8 mouse cellular contexts compared by ENCODE assay signal in the genomic region with DNA sequence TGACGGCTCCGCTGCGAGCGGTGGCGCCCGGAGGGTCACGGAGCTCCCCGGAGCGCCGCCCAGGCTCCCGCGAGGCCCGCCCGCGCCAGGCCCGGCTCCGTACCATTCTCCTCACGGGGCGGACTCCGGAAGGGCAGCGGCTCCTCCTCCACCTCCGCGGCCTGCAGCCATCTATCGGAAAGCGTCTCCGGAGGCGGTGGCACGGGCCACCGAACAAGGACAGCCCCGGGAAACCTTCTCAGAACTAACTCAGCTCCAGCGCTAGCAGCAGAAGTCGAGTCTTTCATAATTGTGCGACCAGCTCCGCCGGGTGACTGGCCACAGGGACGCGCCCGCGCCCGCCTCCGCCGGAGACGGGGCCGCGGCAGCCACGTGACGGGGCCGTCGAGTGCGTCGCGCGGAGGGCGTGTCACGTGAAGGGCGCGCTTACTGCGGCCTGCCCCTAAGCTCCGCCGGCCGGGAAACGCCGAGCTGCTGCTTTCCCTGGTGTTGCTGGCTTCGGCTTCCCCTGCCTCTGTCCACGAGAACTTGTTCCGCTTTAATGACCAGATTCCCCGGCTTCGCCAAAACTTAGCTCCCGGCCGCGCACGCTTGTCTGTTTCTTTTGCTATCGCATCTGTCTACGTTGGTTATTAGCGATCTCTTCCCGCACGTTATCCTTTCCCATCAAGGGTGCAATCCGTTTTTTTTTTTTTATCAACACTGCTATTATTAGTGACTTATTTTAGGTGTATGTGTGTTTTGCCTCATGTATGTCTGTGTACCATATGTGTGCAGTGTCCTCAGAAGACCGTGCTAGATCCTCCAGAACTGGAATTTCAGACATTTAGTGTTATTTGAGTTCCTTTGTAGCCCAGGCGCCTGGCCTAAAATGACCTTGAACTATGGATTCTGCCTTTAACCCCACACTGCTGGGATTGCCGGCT. TPM values are rescaled to one million over a fixed set of nuclear protein-coding genes. Genes with fewer than 3 reads are reported as not detected.
A peak's percentile ranks its signal among the peaks of the same experiment; 100 is the strongest.
DNase-seq lines count a peak whose midpoint lies in the region; ATAC-seq and TF ChIP-seq lines count a peak whose summit lies in the region.

A gene (minus strand): TSS at position 360 of the 926 bp plus-strand sequence.

- no peak for TF ChIP-seq CTCF in G1E (IDR thresholded peaks at IDR 0.05; ENCODE audit: low read depth, low read length)
- TF ChIP-seq CTCF in layer of hippocampus, adult 2 months (conservative IDR thresholded peaks at IDR 0.05) = no peak
- no peak for TF ChIP-seq CTCF in lung, embryonic 14.5 days (IDR thresholded peaks at IDR 0.05; ENCODE audit: low read depth)
- TF ChIP-seq CTCF in olfactory bulb, adult 2 months (IDR thresholded peaks at IDR 0.05; ENCODE audit: insufficient read depth, low read depth, low read length) = no peak
- TF ChIP-seq CTCF in thymus, adult 2 months (IDR thresholded peaks at IDR 0.05; ENCODE audit: borderline replicate concordance, control insufficient read depth, extremely low read depth, insufficient read depth, low read length, poor library complexity) = peak; percentile 61; the same call in 1 of the 2 replicates

- TF ChIP-seq POLR2A in olfactory bulb, adult 2 months (IDR thresholded peaks at IDR 0.05; ENCODE audit: insufficient read depth, low read depth, low read length) = peak; percentile 88
- peak; percentile 93 for TF ChIP-seq POLR2A in thymus, adult 2 months (IDR thresholded peaks at IDR 0.05; ENCODE audit: control insufficient read depth, extremely low read depth, insufficient read depth, low read length, poor library complexity)

- intact Hi-C loops in heart, postnatal 36 days (cut with DNase I) = loop anchor here (1.0 kb wide), 2 partner anchors 21 to 56 kb away; no protein-coding TSS in a partner anchor

- peaks cover 3% of the 10 kb centered on the region for H3K36me3 ChIP-seq in G1E (replicated peaks)
- H3K36me3 ChIP-seq in forebrain, embryonic 16.5 days (ENCODE audit: control insufficient read depth, insufficient read depth) = no peaks in the 10 kb centered on the region
- no peaks in the 10 kb centered on the region for H3K36me3 ChIP-seq in lung, embryonic 14.5 days (ENCODE audit: insufficient read depth)
- no peaks in the 10 kb centered on the region for H3K36me3 ChIP-seq in thymus, adult 2 months (ENCODE audit: control insufficient read depth, insufficient read depth, low read length)

- peaks cover 28% of the 10 kb centered on the region for H3K4me1 ChIP-seq in G1E (ENCODE audit: insufficient read depth, low read depth, low read length)
- H3K4me1 ChIP-seq in forebrain, embryonic 16.5 days (replicated peaks; ENCODE audit: control insufficient read depth, insufficient read depth, low read length) = peaks cover 16% of the 10 kb centered on the region
- no peaks in the 10 kb centered on the region for H3K4me1 ChIP-seq in lung, embryonic 14.5 days (ENCODE audit: insufficient read depth)
- peaks cover 2% of the 10 kb centered on the region; the same call in 1 of the 2 replicates for H3K4me1 ChIP-seq in olfactory bulb, adult 2 months (ENCODE audit: control insufficient read depth, insufficient read depth, low read length)
- H3K4me1 ChIP-seq in thymus, adult 2 months (replicated peaks; ENCODE audit: control insufficient read depth, insufficient read depth, low read length) = peaks cover 3% of the 10 kb centered on the region

- H3K27ac ChIP-seq in forebrain, embryonic 16.5 days (ENCODE audit: low read length) = peak within 1 kb of the TSS; percentile 96
- peak within 1 kb of the TSS; percentile 99 for H3K27ac ChIP-seq in layer of hippocampus, adult 2 months
- peak within 1 kb of the TSS; percentile 99 for H3K27ac ChIP-seq in lung, embryonic 14.5 days (ENCODE audit: low read depth)
- peak within 1 kb of the TSS; percentile 89 for H3K27ac ChIP-seq in olfactory bulb, adult 2 months (ENCODE audit: insufficient read depth, low read depth, low read length)
- peak within 1 kb of the TSS; percentile 53 for H3K27ac ChIP-seq in thymus, adult 2 months (ENCODE audit: control insufficient read depth, insufficient read depth, low read length)

- peak; percentile 78 for ATAC-seq in G1E (ENCODE audit: extremely low read depth, insufficient number of reproducible peaks, low FRiP score, poor library complexity, severe bottlenecking)
- peak; percentile 99 for ATAC-seq in forebrain, embryonic 16.5 days
- ATAC-seq in lung, embryonic 14.5 days (ENCODE audit: insufficient read depth) = peak; percentile 98

- peak; percentile 87 for DNase-seq in G1E (ENCODE audit: low spot score)
- DNase-seq in cerebellum, adult 18-20 months = peak; percentile 91 to 95
- peak; percentile 90 to 95 for DNase-seq in heart, postnatal 36 days
- peak; percentile 91 for DNase-seq in layer of hippocampus, adult 2 months (ENCODE audit: low spot score in 2 of 2)
- DNase-seq in lung, embryonic 14.5 days = peak; percentile 98
- peak; percentile 86 for DNase-seq in thymus, adult 2 months

- H3K9ac ChIP-seq in forebrain, embryonic 16.5 days (replicated peaks; ENCODE audit: low read depth, low read length) = peak within 1 kb of the TSS; percentile 82
- peak within 1 kb of the TSS; percentile 92 for H3K9ac ChIP-seq in lung, embryonic 14.5 days

- no peaks in the 10 kb centered on the region for H3K27me3 ChIP-seq in G1E (ENCODE audit: insufficient read depth, low read length)
- H3K27me3 ChIP-seq in forebrain, embryonic 16.5 days (replicated peaks; ENCODE audit: control insufficient read depth, insufficient read depth, low read length) = no peaks in the 10 kb centered on the region
- H3K27me3 ChIP-seq in lung, embryonic 14.5 days (ENCODE audit: insufficient read depth, low read length) = no peaks in the 10 kb centered on the region
- H3K27me3 ChIP-seq in thymus, adult 2 months (ENCODE audit: control insufficient read depth, insufficient read depth, low read length) = no peaks in the 10 kb centered on the region

- no peaks in the 10 kb centered on the region for H3K9me3 ChIP-seq in G1E (replicated peaks)
- no peaks in the 10 kb centered on the region for H3K9me3 ChIP-seq in forebrain, embryonic 16.5 days (ENCODE audit: control insufficient read depth, low read length)
- H3K9me3 ChIP-seq in lung, embryonic 14.5 days (ENCODE audit: low read depth, low read length) = no peaks in the 10 kb centered on the region

- H3K4me3 ChIP-seq in G1E (ENCODE audit: low read depth, low read length) = peak within 1 kb of the TSS; percentile 71
- peak within 1 kb of the TSS; percentile 63 for H3K4me3 ChIP-seq in forebrain, embryonic 16.5 days (replicated peaks; ENCODE audit: low read length)
- peak within 1 kb of the TSS; percentile 91 for H3K4me3 ChIP-seq in layer of hippocampus, adult 2 months
- peak within 1 kb of the TSS; percentile 89 for H3K4me3 ChIP-seq in lung, embryonic 14.5 days (ENCODE audit: low read depth, low read length)
- H3K4me3 ChIP-seq in olfactory bulb, adult 2 months (ENCODE audit: insufficient read depth, low read depth, low read length) = peak within 1 kb of the TSS; percentile 92
- peak within 1 kb of the TSS; percentile 79 for H3K4me3 ChIP-seq in thymus, adult 2 months (ENCODE audit: control insufficient read depth, insufficient read depth, low read length)

- peak within 1 kb of the TSS; percentile 89 for H3K4me2 ChIP-seq in forebrain, embryonic 16.5 days (ENCODE audit: low read length)
- peak within 1 kb of the TSS; percentile 80 for H3K4me2 ChIP-seq in lung, embryonic 14.5 days

- under 1% methylated on average over 81 of the region's 81 CpGs for WGBS in forebrain, embryonic 16.5 days
- under 1% methylated on average over 81 of the region's 81 CpGs for WGBS in lung, embryonic 14.5 days
- under 1% methylated on average over 81 of the region's 81 CpGs for WGBS in olfactory bulb, adult 2 months
- WGBS in thymus, adult 2 months = 2% methylated on average over 81 of the region's 81 CpGs

RNA-seq across cellular contexts. Expression of the gene that starts here (rescaled TPM):
- 141 and 143 TPM in 2 replicates for total RNA-seq in G1E (2014; fragmentation: Nextera tagmentation)
- 92.2 and 107 TPM in 2 replicates for total RNA-seq in G1E (2017)
- polyA plus RNA-seq in G1E (2012) = 10.3 and 11.2 TPM in 2 replicates
- 37.7 and 45.0 TPM in 2 replicates for polyA plus RNA-seq in forebrain, embryonic 16.5 days (2015; fragmentation: Nextera tagmentation; extraction: Ambion mirVana)
- 10 to 100 TPM; 27.7 to 38.4 TPM for total RNA-seq in heart, postnatal 36 days (2021)
- 10 to 100 TPM; 40.6 to 52.0 TPM for total RNA-seq in layer of hippocampus, adult 2 months (2021)
- polyA plus RNA-seq in lung, embryonic 14.5 days (2014; fragmentation: Nextera tagmentation; extraction: Ambion mirVana) = 48.0 and 50.8 TPM in 2 replicates
- polyA plus RNA-seq in olfactory bulb, adult 2 months (2012; ENCODE audit: insufficient read depth, insufficient read length, low replicate concordance, missing spikeins) = 111 and 261 TPM in 2 replicates
- 10.3 and 11.6 TPM in 2 replicates for polyA plus RNA-seq in thymus, adult 2 months (2012; rRNA removed)

Comparison
In these comparisons a context has a peak if more than half of its experiments do, and no peak if none do; other contexts are left out.
1. Peak in every context shown above with its lines: DNase-seq, ATAC-seq, H3K4me3 ChIP-seq and H3K27ac ChIP-seq.